Mouse (Mus musculus) intestine, postnatal 0 days (tissue): ENCODE results near the gene Htr6. TPM values are rescaled to one million over a fixed set of nuclear protein-coding genes. Genes with fewer than 3 reads are reported as not detected.

Source experiments
- ATAC-seq: fragments of 200-750 bp; cut with Nextera tagmentation; 2 replicates; pipeline ENCODE4 v1.8.0; 2017; ENCODE audit warnings: mild to moderate bottlenecking, moderate TSS enrichment, moderate library complexity
- H3K27ac ChIP-seq: fragments of 300-500 bp; sonication (generic); 2 replicates; pipeline ENCODE4 v1.5.1; 2014; ENCODE audit warnings: mild to moderate bottlenecking, low read depth, low read length, moderate library complexity
- H3K27me3 ChIP-seq: fragments of 300-500 bp; sonication (generic); replicated peaks from 2 replicates; pipeline ENCODE4 v1.6.1; 2014; ENCODE audit warnings: low read length, mixed read lengths; ENCODE audit not compliant: control insufficient read depth, insufficient read depth
- H3K36me3 ChIP-seq: fragments of 300-500 bp; sonication (generic); 2 replicates; pipeline ENCODE4 v1.6.1; 2014; ENCODE audit warnings: mild to moderate bottlenecking, moderate library complexity; ENCODE audit not compliant: control insufficient read depth, insufficient read depth
- H3K4me1 ChIP-seq: fragments of 300-500 bp; sonication (generic); replicated peaks from 2 replicates; pipeline ENCODE4 v1.6.1; 2014; ENCODE audit warnings: antibody characterized with exemption, low read length, mixed read lengths; ENCODE audit not compliant: control insufficient read depth, insufficient read depth
- H3K4me2 ChIP-seq: fragments of 300-500 bp; sonication (generic); replicated peaks from 2 replicates; pipeline ENCODE4 v1.6.1; 2014; ENCODE audit warnings: low read depth, mild to moderate bottlenecking, moderate library complexity
- H3K4me3 ChIP-seq: fragments of 300-500 bp; sonication (generic); 2 replicates; pipeline ENCODE4 v1.5.1; 2014; ENCODE audit warnings: low read depth, low read length
- H3K9ac ChIP-seq: fragments of 300-500 bp; sonication (generic); 2 replicates; pipeline ENCODE4 v1.6.1; 2014; ENCODE audit warnings: mild to moderate bottlenecking, low read depth, low read length
- H3K9me3 ChIP-seq: fragments of 300-500 bp; sonication (generic); 2 replicates; pipeline ENCODE4 v1.6.1; 2016; ENCODE audit warnings: mixed run types; ENCODE audit not compliant: control insufficient read depth
- CTCF ChIP-seq: sonication (generic); IDR thresholded peaks from 2 replicates; pipeline ENCODE4 v1.5.1; 2016; ENCODE audit warnings: low read depth, mild to moderate bottlenecking, control low read depth, antibody characterized with exemption, moderate library complexity
- WGBS: fragments of 180-500 bp; shearing (Covaris S2); extraction: QIAGEN DNeasy Blood & Tissue Kit; methylation state at CpG from one replicate; pipeline ENCODE4 v1.1.7; 2014; 5-methylcytosine and 5-hydroxymethylcytosine counted together
- polyA plus RNA-seq: library from polyadenylated mRNA; unstranded; fragments of >200 nt; fragmentation: Nextera tagmentation; extraction: Ambion mirVana; gene quantifications from 2 replicates; pipeline ENCODE4 v1.2.1, GENCODE M21; 2015

Gene Htr6
- polyA plus RNA-seq = 0.08 TPM in 1 of 2 replicates, not detected in the other

DNA sequence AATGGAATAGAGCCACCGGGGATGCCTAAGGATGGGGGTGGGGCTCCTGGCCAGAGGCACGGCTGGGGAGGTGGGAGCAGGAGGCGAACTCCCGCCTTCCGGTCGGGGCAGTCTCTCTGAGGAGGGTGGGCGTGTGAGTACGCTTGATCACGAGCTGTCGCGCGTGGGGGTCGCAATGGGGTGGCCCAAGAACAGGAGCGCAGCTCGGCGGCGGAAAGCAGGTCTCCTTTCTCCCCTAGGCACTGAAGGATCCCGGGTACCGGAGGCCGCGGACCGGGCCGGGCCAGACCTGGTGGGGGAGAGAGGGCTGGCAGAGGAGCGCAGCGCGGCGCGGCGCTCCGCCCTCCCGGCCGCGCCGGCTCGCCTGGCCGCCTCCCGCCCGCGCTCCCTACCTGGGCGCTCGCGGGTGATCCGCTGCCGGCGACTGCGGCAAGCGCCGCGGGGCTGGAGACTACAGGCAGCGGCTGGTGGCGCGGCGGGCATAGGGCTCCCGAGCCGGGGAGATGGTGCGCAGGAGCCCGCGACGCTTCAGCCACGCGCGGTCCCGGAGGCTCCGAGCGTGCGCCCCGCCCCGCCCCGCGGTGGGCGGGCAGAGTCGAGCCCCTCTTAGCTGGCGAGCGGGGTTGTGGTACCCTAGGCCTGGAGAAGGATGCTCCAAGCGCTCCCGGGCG is at the start of gene Htr6:
TSS of gene Htr6 (minus strand) at position 530 of the 671 bp plus-strand sequence.
- Histone ChIP-seq H3K4me1 (peaks cover 3% of the 10 kb centered on the region; the same call in 1 of the 2 replicates), H3K4me3 (peak within 1 kb of the TSS; percentile 51), H3K27ac (no peak within 1 kb of the TSS), H3K4me2 (peak within 1 kb of the TSS; percentile 91), H3K9me3 (no peaks in the 10 kb centered on the region), H3K27me3 (peaks cover 41% of the 10 kb centered on the region), H3K9ac (0 out of 2 replicates have a peak within 1 kb of the TSS, but pooled peaks have one; percentile 4), H3K36me3 (no peaks in the 10 kb centered on the region)
- no peak; the same call in 1 of the 2 replicates for ATAC-seq
- under 1% methylated on average over 48 of the region's 77 CpGs for WGBS
- TF ChIP-seq CTCF = no peak

DNA sequence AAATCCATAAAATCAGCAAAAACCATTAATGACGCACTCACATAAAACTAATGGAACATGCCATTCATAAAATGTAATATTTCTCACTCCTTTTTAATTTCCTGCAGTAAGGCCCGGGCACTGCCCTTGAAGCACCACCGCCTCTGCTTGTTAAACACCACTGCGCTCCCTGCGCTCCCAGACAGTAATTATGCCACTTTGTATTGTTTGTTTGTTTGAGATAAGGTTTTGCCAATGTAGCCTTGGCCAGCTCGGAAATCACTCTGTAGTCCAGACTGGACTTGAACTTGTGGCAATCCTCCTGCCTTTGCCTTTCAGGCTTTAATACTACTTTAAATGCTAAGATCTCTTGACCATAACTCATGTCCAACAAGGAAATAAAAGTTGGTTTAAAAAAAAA is 49.6 kb upstream of the Htr6 start:
- Histone ChIP-seq H3K4me3 (no peak overlapping the region), H3K36me3 (no peaks in the 10 kb centered on the region), H3K4me1 (peaks cover 3% of the 10 kb centered on the region; the same call in 1 of the 2 replicates), H3K9me3 (no peaks in the 10 kb centered on the region), H3K27ac (no peak overlapping the region), H3K4me2 (no peak overlapping the region), H3K9ac (no peak overlapping the region), H3K27me3 (no peaks in the 10 kb centered on the region)
- 42% methylated on average over 6 of the region's 6 CpGs for WGBS
- ATAC-seq = no peak
- TF ChIP-seq CTCF = no peak

DNA sequence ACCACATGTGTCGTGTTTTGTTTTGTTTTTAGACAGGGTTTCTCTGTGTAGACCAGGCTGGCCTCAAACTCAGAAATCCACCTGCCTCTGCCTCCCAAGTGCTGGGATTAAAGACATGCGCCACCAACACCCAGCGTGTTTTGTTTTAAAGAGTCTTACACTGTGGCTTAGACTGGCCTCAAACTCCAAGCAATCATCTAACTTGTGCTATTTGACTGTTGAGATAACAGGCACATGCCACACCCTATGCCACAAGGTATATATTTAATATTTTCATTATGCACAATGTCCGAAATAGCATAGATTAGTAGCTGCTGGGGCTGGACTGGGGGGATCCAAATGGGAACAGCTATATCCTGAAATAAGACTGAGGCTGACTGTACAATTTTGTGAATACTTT is 47.2 kb upstream of the Htr6 start:
- no peak overlapping the region for H3K4me3 ChIP-seq
- H3K4me1 ChIP-seq = peaks cover 3% of the 10 kb centered on the region; the same call in 1 of the 2 replicates
- no peaks in the 10 kb centered on the region for H3K36me3 ChIP-seq
- H3K9ac ChIP-seq = no peak overlapping the region
- no peak for TF ChIP-seq CTCF
- no peak overlapping the region for H3K4me2 ChIP-seq
- no peak overlapping the region for H3K27ac ChIP-seq
- H3K9me3 ChIP-seq = no peaks in the 10 kb centered on the region
- no peaks in the 10 kb centered on the region for H3K27me3 ChIP-seq
- ATAC-seq = no peak
- 77% methylated on average over 4 of the region's 4 CpGs for WGBS

DNA sequence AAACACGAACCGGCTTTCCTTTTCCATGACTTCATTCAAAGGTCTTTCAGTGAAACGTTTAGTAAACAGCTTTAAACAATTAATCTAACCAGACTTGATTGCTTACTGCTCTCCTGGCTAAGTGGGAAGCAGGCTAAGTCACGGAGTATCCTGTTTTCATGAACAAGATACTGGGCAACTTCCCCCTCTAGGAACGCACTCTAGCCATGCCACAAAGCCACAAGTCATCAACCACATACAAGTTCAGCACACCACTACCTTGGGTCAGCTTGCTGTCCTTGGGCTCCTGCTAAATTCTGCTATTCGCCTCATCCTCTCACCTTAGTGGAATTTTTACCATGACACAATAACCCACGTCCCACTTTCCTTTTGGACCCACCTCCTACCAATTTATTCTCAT is 45.6 kb upstream of the Htr6 start:
- WGBS = 55% methylated on average over 7 of the region's 7 CpGs
- H3K27ac ChIP-seq = no peak overlapping the region
- no peaks in the 10 kb centered on the region for H3K36me3 ChIP-seq
- no peak overlapping the region for H3K9ac ChIP-seq
- H3K4me1 ChIP-seq = peaks cover 3% of the 10 kb centered on the region; the same call in 1 of the 2 replicates
- no peaks in the 10 kb centered on the region for H3K27me3 ChIP-seq
- H3K9me3 ChIP-seq = no peaks in the 10 kb centered on the region
- H3K4me2 ChIP-seq = no peak overlapping the region
- no peak for ATAC-seq
- H3K4me3 ChIP-seq = no peak overlapping the region
- no peak for TF ChIP-seq CTCF

DNA sequence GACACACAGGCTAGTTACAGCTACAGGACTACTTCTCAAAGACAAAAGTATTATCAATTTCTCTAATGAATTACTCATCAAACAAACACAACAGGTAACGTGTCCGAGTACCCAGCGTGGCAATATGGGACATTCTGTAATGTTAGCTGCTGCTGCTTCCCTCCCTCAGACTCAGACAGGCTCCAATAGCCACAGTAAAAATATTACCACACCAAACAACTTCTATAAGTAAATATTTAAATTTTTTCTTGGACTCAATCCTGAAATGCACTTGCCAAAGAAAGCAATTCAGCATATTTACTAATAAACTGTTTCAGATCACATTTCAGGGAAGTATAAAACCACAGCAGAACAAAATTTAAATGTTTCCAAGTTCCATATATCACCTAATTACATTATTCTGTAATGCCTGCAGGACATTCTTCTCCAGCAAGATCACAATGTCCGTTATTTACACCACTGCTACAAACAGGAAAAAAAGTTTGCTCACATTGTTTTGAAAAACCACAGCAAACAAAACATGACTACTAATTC is 45.0 kb upstream of the Htr6 start:
- TF ChIP-seq CTCF = no peak
- Histone ChIP-seq H3K4me3 (no peak overlapping the region), H3K9ac (no peak overlapping the region), H3K36me3 (no peaks in the 10 kb centered on the region), H3K4me1 (peaks cover 4% of the 10 kb centered on the region; the same call in 1 of the 2 replicates), H3K27ac (no peak overlapping the region), H3K9me3 (no peaks in the 10 kb centered on the region), H3K4me2 (no peak overlapping the region), H3K27me3 (no peaks in the 10 kb centered on the region)
- WGBS = 47% methylated on average over 4 of the region's 4 CpGs
- no peak for ATAC-seq

DNA sequence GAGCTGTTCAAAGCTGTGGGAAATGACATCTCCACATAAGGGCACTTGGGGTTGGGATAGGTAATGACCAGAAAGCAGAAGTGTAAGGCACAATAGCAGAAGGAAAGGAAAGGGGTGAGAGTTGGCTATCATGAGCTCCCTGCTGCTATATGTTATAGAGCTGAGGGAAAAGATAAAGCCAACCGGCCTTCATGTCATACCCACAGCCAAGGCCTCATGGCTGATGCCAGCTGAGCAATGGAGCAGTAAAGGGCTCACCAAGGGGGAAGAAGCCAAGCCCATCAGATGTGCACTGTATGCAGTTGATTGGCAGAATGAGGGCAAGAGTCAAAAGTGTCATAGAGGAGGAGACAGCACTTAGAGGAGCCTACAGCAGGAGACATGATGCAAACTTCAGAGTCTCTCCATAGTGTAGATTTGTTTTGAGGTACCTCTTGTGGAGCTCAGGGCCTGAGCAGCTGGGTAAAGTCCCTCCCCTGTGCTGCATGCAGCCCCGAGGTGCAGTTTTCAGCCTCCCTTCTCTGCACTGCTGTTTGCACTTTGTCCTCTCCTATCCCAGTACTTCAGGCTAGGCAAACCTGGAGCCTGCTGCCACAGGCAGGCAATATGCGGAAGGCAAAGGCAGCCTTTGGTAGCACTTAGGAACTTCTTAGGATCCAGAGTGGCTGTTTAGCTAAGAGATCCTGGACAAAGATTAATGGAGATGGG is 41.1 kb upstream of the Htr6 start:
- peak; percentile 24; the same call in 1 of the 2 replicates for TF ChIP-seq CTCF
- WGBS = 47% methylated on average over 3 of the region's 3 CpGs
- no peak overlapping the region for H3K4me3 ChIP-seq
- no peak overlapping the region for H3K4me2 ChIP-seq
- no peak overlapping the region for H3K9ac ChIP-seq
- H3K9me3 ChIP-seq = no peaks in the 10 kb centered on the region
- no peaks in the 10 kb centered on the region for H3K27me3 ChIP-seq
- H3K27ac ChIP-seq = no peak overlapping the region
- ATAC-seq = peak; percentile 77
- no peaks in the 10 kb centered on the region for H3K36me3 ChIP-seq
- H3K4me1 ChIP-seq = peaks cover 13% of the 10 kb centered on the region; the same call in 1 of the 2 replicates
